Mouse (Mus musculus): ENCODE measurements around the gene Dtnb. TPM values are rescaled to one million over a fixed set of nuclear protein-coding genes. Genes with fewer than 3 reads are reported as not detected.

Dtnb gene
- polyA plus RNA-seq, 1 experiment from 2014 or later = 30.1 TPM

DNA sequence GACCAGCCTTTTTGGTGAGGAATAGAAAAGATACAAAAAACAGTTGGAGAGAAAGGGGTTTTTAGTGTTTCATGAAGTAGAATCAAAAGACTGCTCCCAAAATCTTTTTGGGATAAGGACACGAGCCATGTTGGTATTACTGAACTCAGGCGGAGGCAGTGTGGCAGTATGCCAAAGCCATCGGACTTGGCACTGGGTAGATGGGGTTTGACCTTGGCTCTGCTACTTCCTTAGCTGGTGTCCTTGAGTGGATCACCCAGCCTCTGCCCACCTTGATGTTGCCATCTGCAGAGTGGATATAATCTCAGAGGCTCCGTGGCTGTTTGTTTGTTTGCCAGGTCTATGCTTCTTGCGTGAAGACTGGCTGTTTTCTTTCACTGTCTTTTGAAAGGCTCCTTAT is 245.4 kb downstream of the Dtnb start:
- H3K9ac ChIP-seq (ENCODE audit: low read length) = no peak overlapping the region
- H3K4me2 ChIP-seq = no peak overlapping the region
- H3K9me3 ChIP-seq (ENCODE audit: control insufficient read depth, low read length) = no peaks in the 10 kb centered on the region
- DNase-seq (ENCODE audit: low spot score, missing footprints) (no peak), ATAC-seq (ENCODE audit: low FRiP score) (no peak)
- no peak overlapping the region for H3K27ac ChIP-seq (ENCODE audit: low read depth, low read length)
- WGBS = 92% methylated on average over 5 of the region's 5 CpGs
- peaks cover 3% of the 10 kb centered on the region for H3K4me1 ChIP-seq (ENCODE audit: control insufficient read depth, insufficient read depth, low read length)
- no peaks in the 10 kb centered on the region for H3K27me3 ChIP-seq (ENCODE audit: control insufficient read depth, insufficient read depth, low read length)
- H3K4me3 ChIP-seq (ENCODE audit: low read depth, low read length) = no peak overlapping the region
- no peaks in the 10 kb centered on the region for H3K36me3 ChIP-seq (ENCODE audit: control insufficient read depth, insufficient read depth, low read length)

GRCm38 (mm10) chr12:3819899-3820298 is 247.7 kb downstream of the Dtnb start:
- no peak overlapping the region for H3K4me2 ChIP-seq
- H3K9me3 ChIP-seq (ENCODE audit: control insufficient read depth, low read length) = no peaks in the 10 kb centered on the region
- no peaks in the 10 kb centered on the region for H3K27me3 ChIP-seq (ENCODE audit: control insufficient read depth, insufficient read depth, low read length)
- H3K36me3 ChIP-seq (ENCODE audit: control insufficient read depth, insufficient read depth, low read length) = no peaks in the 10 kb centered on the region
- H3K4me1 ChIP-seq (ENCODE audit: control insufficient read depth, insufficient read depth, low read length) = peaks cover 8% of the 10 kb centered on the region
- no peak overlapping the region for H3K27ac ChIP-seq (ENCODE audit: low read depth, low read length)
- WGBS = 76% methylated on average over 4 of the region's 4 CpGs
- no peak overlapping the region for H3K4me3 ChIP-seq (ENCODE audit: low read depth, low read length)
- H3K9ac ChIP-seq (ENCODE audit: low read length) = no peak overlapping the region
- no peak for DNase-seq (ENCODE audit: low spot score, missing footprints)
- no peak for ATAC-seq (ENCODE audit: low FRiP score)

- Histone ChIP-seq H3K36me3 (ENCODE audit: control insufficient read depth, insufficient read depth, low read length) (no peaks in the 10 kb centered on the region), H3K4me3 (ENCODE audit: low read depth, low read length) (no peak overlapping the region), H3K9me3 (ENCODE audit: control insufficient read depth, low read length) (no peaks in the 10 kb centered on the region), H3K9ac (ENCODE audit: low read length) (no peak overlapping the region), H3K27me3 (ENCODE audit: control insufficient read depth, insufficient read depth, low read length) (no peaks in the 10 kb centered on the region), H3K4me2 (no peak overlapping the region), H3K27ac (ENCODE audit: low read depth, low read length) (no peak overlapping the region), H3K4me1 (ENCODE audit: control insufficient read depth, insufficient read depth, low read length) (peaks cover 8% of the 10 kb centered on the region)
- DNase-seq (ENCODE audit: low spot score, missing footprints) (no peak), ATAC-seq (ENCODE audit: low FRiP score) (no peak)
- WGBS = 75% methylated on average over 5 of the region's 5 CpGs
These were observed 251.2 kb downstream of the Dtnb start for GRCm38 (mm10) chr12:3823408-3823807.

DNA sequence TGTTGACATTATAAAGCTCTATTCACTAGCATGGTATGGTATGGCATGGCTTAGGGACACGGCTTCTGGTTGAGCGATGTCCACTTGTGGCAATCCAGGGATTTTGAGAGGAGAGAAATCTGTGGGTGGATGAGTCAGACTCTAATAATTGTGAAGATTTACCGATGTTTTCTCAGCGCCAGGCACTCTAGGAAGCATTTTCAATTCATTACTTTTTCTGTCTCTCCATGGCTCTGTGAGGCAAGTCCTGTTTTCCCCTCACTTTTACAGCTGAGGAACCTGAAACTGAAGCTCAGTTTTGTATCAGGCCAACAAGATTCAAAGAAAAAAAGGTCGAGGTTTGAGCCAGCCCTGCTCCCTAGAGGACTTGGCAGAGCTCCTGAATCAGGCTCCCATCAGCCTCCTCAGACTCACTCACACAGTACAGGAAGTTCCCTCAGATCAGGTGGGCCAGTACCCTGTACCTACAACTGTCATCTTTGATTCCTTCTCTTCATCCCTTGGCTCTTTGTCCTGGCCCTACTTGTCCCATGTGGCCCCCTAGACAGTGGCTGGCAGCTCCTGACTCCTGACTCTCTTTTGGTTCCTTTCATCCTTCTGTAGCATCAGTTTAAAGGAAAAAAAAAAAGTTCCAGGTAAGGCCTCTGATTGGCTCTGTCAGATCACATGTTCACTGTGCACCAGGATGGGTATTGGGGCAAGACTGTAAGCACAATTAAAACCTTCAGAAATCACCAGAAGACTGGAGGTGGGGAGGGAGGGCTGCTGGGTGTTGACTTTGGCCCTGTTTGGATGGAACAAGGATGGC is 252.9 kb downstream of the Dtnb start:
- no peak overlapping the region for H3K9ac ChIP-seq (ENCODE audit: low read length)
- no peak for ATAC-seq (ENCODE audit: low FRiP score)
- no peaks in the 10 kb centered on the region for H3K9me3 ChIP-seq (ENCODE audit: control insufficient read depth, low read length)
- no peak overlapping the region for H3K4me3 ChIP-seq (ENCODE audit: low read depth, low read length)
- WGBS = 83% methylated on average over 5 of the region's 5 CpGs
- DNase-seq (ENCODE audit: low spot score, missing footprints) = no peak
- H3K27me3 ChIP-seq (ENCODE audit: control insufficient read depth, insufficient read depth, low read length) = no peaks in the 10 kb centered on the region
- no peak overlapping the region for H3K27ac ChIP-seq (ENCODE audit: low read depth, low read length)
- no peak overlapping the region for H3K4me2 ChIP-seq
- H3K36me3 ChIP-seq (ENCODE audit: control insufficient read depth, insufficient read depth, low read length) = no peaks in the 10 kb centered on the region
- peaks cover 5% of the 10 kb centered on the region for H3K4me1 ChIP-seq (ENCODE audit: control insufficient read depth, insufficient read depth, low read length)

GRCm38 (mm10) chr12:3825714-3826080 is 253.5 kb downstream of the Dtnb start:
- Histone ChIP-seq H3K27ac (ENCODE audit: low read depth, low read length) (no peak overlapping the region), H3K4me1 (ENCODE audit: control insufficient read depth, insufficient read depth, low read length) (peaks cover 5% of the 10 kb centered on the region; the same call in 1 of the 2 replicates), H3K9ac (ENCODE audit: low read length) (no peak overlapping the region), H3K27me3 (ENCODE audit: control insufficient read depth, insufficient read depth, low read length) (no peaks in the 10 kb centered on the region), H3K9me3 (ENCODE audit: control insufficient read depth, low read length) (no peaks in the 10 kb centered on the region), H3K4me2 (no peak overlapping the region), H3K36me3 (ENCODE audit: control insufficient read depth, insufficient read depth, low read length) (no peaks in the 10 kb centered on the region), H3K4me3 (ENCODE audit: low read depth, low read length) (no peak overlapping the region)
- ATAC-seq (ENCODE audit: low FRiP score) = no peak
- DNase-seq (ENCODE audit: low spot score, missing footprints) = no peak
- WGBS = 56% methylated on average over 12 of the region's 12 CpGs

- peaks cover 5% of the 10 kb centered on the region; the same call in 1 of the 2 replicates for H3K4me1 ChIP-seq (ENCODE audit: control insufficient read depth, insufficient read depth, low read length)
- no peaks in the 10 kb centered on the region for H3K27me3 ChIP-seq (ENCODE audit: control insufficient read depth, insufficient read depth, low read length)
- no peaks in the 10 kb centered on the region for H3K9me3 ChIP-seq (ENCODE audit: control insufficient read depth, low read length)
- DNase-seq (ENCODE audit: low spot score, missing footprints) (no peak), ATAC-seq (ENCODE audit: low FRiP score) (no peak)
- 87% methylated on average over 5 of the region's 5 CpGs for WGBS
- H3K36me3 ChIP-seq (ENCODE audit: control insufficient read depth, insufficient read depth, low read length) = no peaks in the 10 kb centered on the region
- no peak overlapping the region for H3K27ac ChIP-seq (ENCODE audit: low read depth, low read length)
- H3K9ac ChIP-seq (ENCODE audit: low read length) = no peak overlapping the region
- H3K4me3 ChIP-seq (ENCODE audit: low read depth, low read length) = no peak overlapping the region
- no peak overlapping the region for H3K4me2 ChIP-seq
These were observed 255.6 kb downstream of the Dtnb start for GRCm38 (mm10) chr12:3827771-3828170.

Small RNA genes within 50 kb of the gene (microRNA-seq; reads per million reads assigned to microRNA genes)
- not detected for gene Gm26050

Other genes starting within 250 kb of the Dtnb start
- gene Kif3c, start 207.2 kb upstream of the Dtnb start, polyA plus RNA-seq (2014; fragmentation: Nextera tagmentation; extraction: Ambion mirVana) = 24.0 and 25.7 TPM in 2 replicates
- gene Asxl2, start 145.5 kb upstream of the Dtnb start, polyA plus RNA-seq (2014; fragmentation: Nextera tagmentation; extraction: Ambion mirVana) = 13.8 and 17.1 TPM in 2 replicates
- gene Dnmt3a, start 233.6 kb downstream of the Dtnb start, polyA plus RNA-seq (2014; fragmentation: Nextera tagmentation; extraction: Ambion mirVana) = 49.6 and 56.5 TPM in 2 replicates